Mouse (Mus musculus): ENCODE measurements around the gene Abcc12. TPM values are rescaled to one million over a fixed set of nuclear protein-coding genes. Genes with fewer than 3 reads are reported as not detected.
A peak's percentile ranks its signal among the peaks of the same experiment; 100 is the strongest.

The Abcc12 gene
- total and polyA plus RNA-seq, 3 experiments: 0.10 TPM; not detected in 2

DNA sequence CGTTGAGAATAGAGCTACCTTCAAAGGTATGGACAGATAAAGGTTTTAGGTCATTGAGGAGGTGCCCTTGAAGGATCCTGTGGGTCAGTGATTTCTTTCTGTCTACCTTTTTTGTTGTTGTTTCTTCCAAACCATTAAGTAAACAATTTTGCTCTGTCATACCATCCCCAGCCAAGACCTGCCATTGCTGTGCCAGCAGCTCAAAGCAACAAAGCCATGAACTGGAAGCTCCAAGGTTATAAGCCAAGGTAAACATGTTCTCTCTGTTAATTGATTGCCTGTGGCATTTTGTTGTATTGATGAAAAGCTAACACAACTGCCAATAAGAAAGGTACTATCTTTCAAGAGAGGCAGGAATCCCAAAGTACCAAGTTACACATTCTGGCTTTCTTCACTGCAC lies 86.6 kb downstream of the Abcc12 start:
- Histone ChIP-seq H3K27me3 (ENCODE audit: control insufficient read depth, insufficient read depth, low read length) (no peaks in the 10 kb centered on the region), H3K4me1 (ENCODE audit: control insufficient read depth, insufficient read depth, low read length) (no peaks in the 10 kb centered on the region), H3K79me2 (replicated peaks; ENCODE audit: control insufficient read depth, insufficient read depth, low read length) (no peaks in the 10 kb centered on the region), H3K4me3 (no peak overlapping the region), H3K27ac (no peak overlapping the region), H3K36me3 (ENCODE audit: control insufficient read depth, insufficient read depth, low read length) (no peaks in the 10 kb centered on the region), H3K9ac (ENCODE audit: low read depth, low read length) (no peak overlapping the region)
- intact Hi-C loops (cut with DNase I): no loop called here
- no peak for TF ChIP-seq EP300 (IDR thresholded peaks at IDR 0.05; ENCODE audit: insufficient read depth, low read depth, low read length)
- no peak for TF ChIP-seq CTCF (IDR thresholded peaks at IDR 0.05)
- TF ChIP-seq POLR2A (IDR thresholded peaks at IDR 0.05; ENCODE audit: insufficient read depth, low read depth, low read length): no peak
- DNase-seq: no peak
- 66% methylated on average over 1 of the region's 1 CpGs for WGBS

DNA sequence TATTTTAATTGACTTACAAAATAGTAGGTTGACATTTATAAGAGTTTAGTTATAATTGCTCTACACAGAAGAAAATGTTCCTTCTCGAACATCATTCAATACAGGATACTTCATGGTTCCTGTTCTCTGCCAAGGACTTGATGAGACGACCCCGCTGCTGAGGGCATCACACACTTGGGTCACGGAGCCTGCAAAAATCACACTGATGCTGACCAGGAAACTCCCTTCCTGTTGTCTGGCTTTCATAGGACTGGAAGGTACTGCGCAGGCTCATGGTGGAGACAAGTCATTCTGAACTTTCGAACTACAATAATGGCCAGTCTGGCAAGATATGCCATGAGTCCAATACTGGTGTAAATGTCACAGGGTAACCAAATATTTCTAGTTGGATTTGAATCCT lies 95.1 kb downstream of the Abcc12 start:
- no peak overlapping the region for H3K9ac ChIP-seq (ENCODE audit: low read depth, low read length)
- H3K27ac ChIP-seq: no peak overlapping the region
- H3K4me3 ChIP-seq: no peak overlapping the region
- WGBS: 72% methylated on average over 6 of the region's 6 CpGs
- intact Hi-C loops (cut with DNase I): no loop called here
- TF ChIP-seq CTCF (IDR thresholded peaks at IDR 0.05): no peak
- TF ChIP-seq EP300 (IDR thresholded peaks at IDR 0.05; ENCODE audit: insufficient read depth, low read depth, low read length): no peak
- no peak for TF ChIP-seq POLR2A (IDR thresholded peaks at IDR 0.05; ENCODE audit: insufficient read depth, low read depth, low read length)
- no peaks in the 10 kb centered on the region for H3K79me2 ChIP-seq (replicated peaks; ENCODE audit: control insufficient read depth, insufficient read depth, low read length)
- H3K4me1 ChIP-seq (ENCODE audit: control insufficient read depth, insufficient read depth, low read length): no peaks in the 10 kb centered on the region
- H3K27me3 ChIP-seq (ENCODE audit: control insufficient read depth, insufficient read depth, low read length): no peaks in the 10 kb centered on the region
- DNase-seq: peak in 1 of 2 experiments; percentile 8
- no peaks in the 10 kb centered on the region for H3K36me3 ChIP-seq (ENCODE audit: control insufficient read depth, insufficient read depth, low read length)

GRCm38 (mm10) chr8:86484244-86484643 lies 96.2 kb downstream of the Abcc12 start:
- intact Hi-C loops (cut with DNase I): no loop called here
- TF ChIP-seq EP300 (IDR thresholded peaks at IDR 0.05; ENCODE audit: insufficient read depth, low read depth, low read length) (no peak), CTCF (IDR thresholded peaks at IDR 0.05) (no peak), POLR2A (IDR thresholded peaks at IDR 0.05; ENCODE audit: insufficient read depth, low read depth, low read length) (no peak)
- Histone ChIP-seq H3K4me1 (ENCODE audit: control insufficient read depth, insufficient read depth, low read length) (no peaks in the 10 kb centered on the region), H3K36me3 (ENCODE audit: control insufficient read depth, insufficient read depth, low read length) (no peaks in the 10 kb centered on the region), H3K4me3 (no peak overlapping the region), H3K79me2 (replicated peaks; ENCODE audit: control insufficient read depth, insufficient read depth, low read length) (no peaks in the 10 kb centered on the region), H3K9ac (ENCODE audit: low read depth, low read length) (no peak overlapping the region), H3K27me3 (ENCODE audit: control insufficient read depth, insufficient read depth, low read length) (no peaks in the 10 kb centered on the region), H3K27ac (no peak overlapping the region)
- DNase-seq: no peak

DNA sequence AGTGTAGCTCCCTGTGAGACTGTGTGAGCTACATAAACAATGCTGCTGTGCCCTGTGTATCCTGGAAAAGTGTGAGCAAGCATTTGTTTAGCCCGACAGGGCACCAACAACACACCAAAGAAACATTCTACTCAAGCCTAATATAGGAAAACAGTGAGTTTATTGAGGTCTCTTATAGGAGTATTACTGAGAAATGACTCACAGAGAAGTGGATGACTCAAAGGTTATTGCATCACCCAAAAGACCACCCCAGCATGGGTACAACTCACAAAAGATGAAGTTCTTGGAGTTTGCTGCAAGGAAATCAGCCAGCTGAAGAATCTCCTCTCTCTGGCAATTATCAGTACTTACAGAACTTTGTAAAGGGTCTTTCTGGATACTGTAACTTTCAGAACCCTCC lies 98.4 kb downstream of the Abcc12 start:
- no peaks in the 10 kb centered on the region for H3K4me1 ChIP-seq (ENCODE audit: control insufficient read depth, insufficient read depth, low read length)
- no peaks in the 10 kb centered on the region for H3K36me3 ChIP-seq (ENCODE audit: control insufficient read depth, insufficient read depth, low read length)
- H3K27me3 ChIP-seq (ENCODE audit: control insufficient read depth, insufficient read depth, low read length): no peaks in the 10 kb centered on the region
- no peaks in the 10 kb centered on the region for H3K79me2 ChIP-seq (replicated peaks; ENCODE audit: control insufficient read depth, insufficient read depth, low read length)
- TF ChIP-seq EP300 (IDR thresholded peaks at IDR 0.05; ENCODE audit: insufficient read depth, low read depth, low read length): no peak
- no peak for TF ChIP-seq CTCF (IDR thresholded peaks at IDR 0.05)
- no peak for TF ChIP-seq POLR2A (IDR thresholded peaks at IDR 0.05; ENCODE audit: insufficient read depth, low read depth, low read length)
- no peak overlapping the region for H3K27ac ChIP-seq
- intact Hi-C loops (cut with DNase I): no loop called here
- DNase-seq: no peak
- no peak overlapping the region for H3K9ac ChIP-seq (ENCODE audit: low read depth, low read length)
- H3K4me3 ChIP-seq: no peak overlapping the region
- 68% methylated on average over 1 of the region's 1 CpGs for WGBS

- H3K36me3 ChIP-seq (ENCODE audit: control insufficient read depth, insufficient read depth, low read length): no peaks in the 10 kb centered on the region
- H3K4me3 ChIP-seq: no peak overlapping the region
- intact Hi-C loops (cut with DNase I): loop anchor here (5.0 kb wide), 1 partner anchor 779 kb away; no protein-coding TSS in a partner anchor
- no peaks in the 10 kb centered on the region for H3K79me2 ChIP-seq (replicated peaks; ENCODE audit: control insufficient read depth, insufficient read depth, low read length)
- H3K27me3 ChIP-seq (ENCODE audit: control insufficient read depth, insufficient read depth, low read length): no peaks in the 10 kb centered on the region
- DNase-seq: peak in 1 of 2 experiments; percentile 19
- 54% methylated on average over 9 of the region's 9 CpGs for WGBS
- no peaks in the 10 kb centered on the region for H3K4me1 ChIP-seq (ENCODE audit: control insufficient read depth, insufficient read depth, low read length)
- H3K27ac ChIP-seq: no peak overlapping the region
- no peak for TF ChIP-seq POLR2A (IDR thresholded peaks at IDR 0.05; ENCODE audit: insufficient read depth, low read depth, low read length)
- peak; percentile 70 for TF ChIP-seq CTCF (IDR thresholded peaks at IDR 0.05)
- H3K9ac ChIP-seq (ENCODE audit: low read depth, low read length): no peak overlapping the region
Measured at GRCm38 (mm10) chr8:86475711-86476438, 104.6 kb downstream of the Abcc12 start.

- TF ChIP-seq CTCF (IDR thresholded peaks at IDR 0.05): no peak
- no peak for TF ChIP-seq POLR2A (IDR thresholded peaks at IDR 0.05; ENCODE audit: insufficient read depth, low read depth, low read length)
- TF ChIP-seq EP300 (IDR thresholded peaks at IDR 0.05; ENCODE audit: insufficient read depth, low read depth, low read length): no peak
- Histone ChIP-seq H3K4me3 (no peak overlapping the region), H3K27ac (no peak overlapping the region), H3K4me1 (ENCODE audit: control insufficient read depth, insufficient read depth, low read length) (no peaks in the 10 kb centered on the region), H3K9ac (ENCODE audit: low read depth, low read length) (no peak overlapping the region), H3K79me2 (replicated peaks; ENCODE audit: control insufficient read depth, insufficient read depth, low read length) (no peaks in the 10 kb centered on the region), H3K27me3 (ENCODE audit: control insufficient read depth, insufficient read depth, low read length) (no peaks in the 10 kb centered on the region), H3K36me3 (ENCODE audit: control insufficient read depth, insufficient read depth, low read length) (no peaks in the 10 kb centered on the region)
- 78% methylated on average over 4 of the region's 4 CpGs for WGBS
- intact Hi-C loops (cut with DNase I): no loop called here
- no peak for DNase-seq
Measured at GRCm38 (mm10) chr8:86474461-86474860, 106.0 kb downstream of the Abcc12 start.

Data from heart, adult 2 months (tissue).